ENCODE assay signal across 24 mouse cellular contexts in genomic region chr15:102423602-102424240, GRCm38 (mm10). TPM values are rescaled to one million over a fixed set of nuclear protein-coding genes. Genes with fewer than 3 reads are reported as not detected.
"Had no signal": no experiment of that assay in that cellular context is flagged by ENCODE, and none has a peak within 500 bp of the region (broad histone marks: within the 10 kb centered on the region; RNA-seq: fewer than 3 reads in every experiment).

No protein-coding gene starts in this region.

- H3K27me3 ChIP-seq: limb, embryonic 13.5 days; liver, embryonic 12.5 days; liver, embryonic 15.5 days; lung, embryonic 15.5 days; midbrain, embryonic 15.5 days; neural tube, embryonic 13.5 days; stomach, embryonic 15.5 days had no signal

- DNase-seq: kidney, adult 2 months; layer of hippocampus, adult 9-11 months; liver; lung, adult 18-20 months; lung, postnatal 14 days; retina, postnatal 1 day; right cerebral cortex, postnatal 25 days; spleen, adult 18-20 months; thymus, postnatal 25 days had no signal

- H3K27ac ChIP-seq: kidney, postnatal 0 days; layer of hippocampus, adult 2 months; limb, embryonic 10.5 days; limb, embryonic 13.5 days; liver, embryonic 12.5 days; liver, embryonic 15.5 days; lung, embryonic 15.5 days; macrophage; midbrain, embryonic 15.5 days; neural tube, embryonic 13.5 days; stomach, embryonic 15.5 days had no signal

- H3K4me1 ChIP-seq: limb, embryonic 10.5 days; limb, embryonic 13.5 days; liver, embryonic 15.5 days; lung, embryonic 15.5 days; midbrain, embryonic 15.5 days; neural tube, embryonic 13.5 days; stomach, embryonic 15.5 days had no signal

- H3K9ac ChIP-seq: limb, embryonic 13.5 days; liver, embryonic 12.5 days; liver, embryonic 15.5 days; lung, embryonic 15.5 days; midbrain, embryonic 15.5 days; neural tube, embryonic 13.5 days; stomach, embryonic 15.5 days had no signal

- H3K4me3 ChIP-seq: layer of hippocampus, adult 2 months; limb, embryonic 10.5 days; limb, embryonic 13.5 days; liver, embryonic 12.5 days; liver, embryonic 15.5 days; lung, embryonic 15.5 days; midbrain, embryonic 15.5 days; myocyte; neural tube, embryonic 13.5 days; stomach, embryonic 15.5 days had no signal

- H3K9me3 ChIP-seq: limb, embryonic 10.5 days; limb, embryonic 13.5 days; liver, embryonic 12.5 days; liver, embryonic 15.5 days; lung, embryonic 15.5 days; midbrain, embryonic 15.5 days; neural tube, embryonic 13.5 days; stomach, embryonic 15.5 days had no signal

RNA-seq across cellular contexts. Expression of gene Amhr2, which starts 21.4 kb away (rescaled TPM):
- total RNA-seq: megakaryocyte-erythroid progenitor cell, adult 5-6 weeks had no signal
- polyA plus RNA-seq: limb, embryonic 10.5 days had no signal

RNA-seq across cellular contexts. Expression of gene Sp7, which starts 56.7 kb away (rescaled TPM):
- total RNA-seq: megakaryocyte-erythroid progenitor cell, adult 5-6 weeks; neutrophil, adult 5-6 weeks had no signal
- polyA plus RNA-seq: large intestine, adult 2 months; liver, embryonic 15.5 days; macrophage had no signal
